Mouse (Mus musculus) spleen, adult 2 months (tissue): ENCODE measurements around the gene B430305J03Rik.

Experiments
- CTCF ChIP-seq: fragments of 200-500 bp; IDR thresholded peaks from 2 replicates; pipeline ENCODE4 v1.5.1; 2011; ENCODE audit warnings: mild to moderate bottlenecking, inconsistent platforms; ENCODE audit not compliant: insufficient read depth, insufficient read length, insufficient replicate concordance; ENCODE audit errors: extremely low read depth
- POLR2A ChIP-seq: fragments of 200-500 bp; IDR thresholded peaks from 2 replicates; pipeline ENCODE4 v1.6.1; 2011; ENCODE audit warnings: low read depth, low read length, inconsistent platforms

DNA sequence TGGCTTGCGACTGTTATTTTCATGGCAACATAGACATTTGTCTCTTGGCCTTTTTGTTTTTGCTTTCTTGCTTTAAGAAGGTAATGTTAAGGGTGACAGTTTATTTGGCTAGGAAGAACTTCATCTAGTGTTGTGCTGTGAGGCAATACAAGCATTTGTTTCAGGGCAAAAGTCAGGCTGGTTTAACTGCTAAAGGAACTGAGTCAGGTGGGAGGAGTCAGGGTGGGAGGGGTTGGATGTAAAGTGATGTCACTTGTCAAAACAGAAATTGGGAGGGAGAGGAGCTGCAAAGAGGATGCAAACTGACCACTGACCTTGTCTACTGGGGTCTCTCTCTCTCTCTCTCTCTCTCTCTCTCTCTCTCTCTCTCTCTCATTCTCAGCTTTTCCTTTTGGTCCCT, 2.7 kb upstream of the B430305J03Rik start:
- TF ChIP-seq POLR2A (no peak), CTCF (no peak)
